Mouse (Mus musculus) kidney, adult 10 weeks (tissue): Measurements from ENCODE around the gene Pabpc1l. TPM values are rescaled to one million over a fixed set of nuclear protein-coding genes. Genes with fewer than 3 reads are reported as not detected.

Experiments
- polyA plus RNA-seq: library from polyadenylated mRNA; stranded (reverse); fragments of 350-450 nt; fragmentation: Illumina TruSeq; extraction: RNeasy Lipid Tissue Mini Kit (QIAGEN cat#74804); gene quantifications from one replicate; pipeline ENCODE4 v1.2.3, GENCODE M21; 2014; ENCODE audit warnings: low read depth, low replicate concordance

Gene Pabpc1l
- polyA plus RNA-seq, result 1.4 TPM

DNA sequence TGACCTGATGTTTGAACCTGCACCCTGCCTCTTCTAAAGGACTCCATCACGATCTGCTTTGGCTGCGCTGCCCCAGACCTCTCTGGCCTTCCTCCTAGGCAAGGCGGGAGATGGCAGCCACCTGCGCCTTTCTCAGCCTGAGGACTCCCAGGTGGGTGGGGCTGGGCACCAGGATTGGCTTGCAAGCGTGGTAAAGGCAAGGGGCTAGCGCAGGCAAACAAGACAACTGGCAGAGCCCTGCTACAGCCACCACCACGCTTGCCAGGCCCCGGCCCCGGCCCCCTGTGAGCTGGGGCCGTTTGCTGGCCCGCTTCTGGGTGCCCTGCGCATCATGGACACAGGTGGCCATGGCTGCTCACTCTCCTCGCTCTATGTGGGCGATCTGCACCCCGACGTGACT lies at the start of gene Pabpc1l:
Gene Pabpc1l, plus strand, starts transcription at position 301 of the 400 bp plus-strand sequence.

GRCm38 (mm10) chr2:163994654-163994976 lies 30.6 kb upstream of the Pabpc1l start, which contains the start of gene Ywhab:
Gene Ywhab (plus strand): TSS chr2:163994960.

DNA sequence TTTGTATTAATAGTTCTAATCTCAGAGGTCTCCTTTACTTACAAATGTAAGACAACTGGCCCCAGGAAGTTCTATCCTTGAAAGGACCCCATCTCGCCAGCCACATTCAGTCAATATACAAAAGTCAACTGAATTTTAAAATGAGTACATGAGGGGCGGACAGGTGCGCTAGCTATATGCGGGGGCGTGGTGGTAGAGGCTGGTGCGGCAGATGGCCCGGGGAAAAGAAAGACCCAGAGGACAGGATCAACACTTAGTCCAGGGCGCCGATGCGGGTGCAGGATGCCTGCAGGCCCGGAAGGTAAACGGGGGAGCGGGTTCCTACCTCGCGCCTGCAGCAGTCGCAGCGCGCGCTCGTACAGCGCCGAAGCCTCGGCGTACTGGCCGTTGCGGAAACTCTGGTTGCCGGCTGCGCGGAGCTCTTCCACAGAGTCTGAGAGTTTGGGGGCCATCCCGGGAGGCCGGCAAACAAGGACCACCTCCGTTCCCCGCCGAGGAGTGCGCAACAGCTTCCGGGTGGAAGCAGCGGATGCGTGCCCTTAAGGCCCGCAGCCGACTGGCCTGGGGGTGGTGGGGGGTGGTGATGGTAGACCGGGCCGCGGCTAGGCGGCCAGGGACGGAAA lies 45.0 kb downstream of the Pabpc1l start, which contains the start of gene Stk4:
Gene Stk4, plus strand, starts transcription at position 181 of the 623 bp plus-strand sequence.

DNA sequence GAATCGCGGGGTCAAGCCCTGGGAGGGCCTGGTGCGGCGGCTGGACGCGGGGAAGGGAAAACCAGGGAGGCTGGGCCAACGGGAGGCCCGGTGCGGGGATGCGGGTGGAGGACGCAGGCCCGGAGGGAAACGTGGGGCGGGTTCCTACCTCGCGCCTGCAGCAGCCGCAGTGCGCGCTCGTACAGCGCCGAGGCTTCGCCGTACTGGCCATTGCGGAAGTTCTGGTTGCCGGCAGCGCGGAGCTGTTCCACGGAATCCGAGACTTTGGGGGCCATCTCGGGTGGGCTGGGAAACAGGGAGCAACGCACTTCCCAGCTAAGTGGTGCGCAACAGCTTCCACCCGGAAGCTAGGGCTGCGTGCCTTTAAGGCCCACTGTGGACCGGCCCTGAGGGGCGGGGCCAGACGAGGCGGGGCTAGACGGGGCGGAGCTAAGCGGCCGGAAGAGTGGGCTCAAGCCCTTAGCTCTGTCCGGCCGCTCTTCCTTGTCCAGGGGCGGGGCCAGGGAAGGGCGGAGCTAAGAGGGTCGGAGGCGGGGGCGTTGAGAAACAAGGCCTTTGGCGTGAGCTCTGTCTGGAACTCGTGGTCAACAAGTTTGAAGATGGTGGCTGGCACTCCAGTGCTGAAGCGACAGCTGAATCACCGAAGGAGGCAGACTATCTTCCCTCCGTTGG lies 45.7 kb downstream of the Pabpc1l start, which contains the start of gene Tomm34:
Gene Tomm34, minus strand, starts transcription at position 405 of the 672 bp plus-strand sequence.

Other genes starting within 250 kb of the Pabpc1l start
- gene Ccn5, start 204.6 kb upstream of the Pabpc1l start, polyA plus RNA-seq, result not detected
- gene Kcnk15, start 171.8 kb upstream of the Pabpc1l start, polyA plus RNA-seq, result not detected
- not detected for gene Rims4, start 106.8 kb upstream of the Pabpc1l start, polyA plus RNA-seq
- gene Ywhab, start 30.5 kb upstream of the Pabpc1l start, polyA plus RNA-seq, result 260 TPM
- 53.7 TPM for gene Stk4, start 44.9 kb downstream of the Pabpc1l start, polyA plus RNA-seq
- 8.0 TPM for gene Tomm34, start 45.7 kb downstream of the Pabpc1l start, polyA plus RNA-seq
- not detected for gene Kcns1, start 145.7 kb downstream of the Pabpc1l start, polyA plus RNA-seq
- not detected for gene Wfdc5, start 157.3 kb downstream of the Pabpc1l start, polyA plus RNA-seq
- gene Wfdc12, start 165.2 kb downstream of the Pabpc1l start, polyA plus RNA-seq, result not detected
- not detected for gene Wfdc15a, start 174.7 kb downstream of the Pabpc1l start, polyA plus RNA-seq
- 155 TPM for gene Wfdc15b, start 196.2 kb downstream of the Pabpc1l start, polyA plus RNA-seq
- not detected for gene Svs2, start 213.0 kb downstream of the Pabpc1l start, polyA plus RNA-seq
- gene Svs3b, start 231.2 kb downstream of the Pabpc1l start, polyA plus RNA-seq, result not detected